Mouse (Mus musculus) limb, embryonic 14.5 days (tissue): Measurements from ENCODE around the gene Ankrd65. TPM values are rescaled to one million over a fixed set of nuclear protein-coding genes. Genes with fewer than 3 reads are reported as not detected.

Experiments used
- ATAC-seq: fragments of 200-750 bp; cut with Nextera tagmentation; 2 replicates; pipeline ENCODE4 v1.8.0; 2017; ENCODE audit warnings: low read depth, moderate number of reproducible peaks, moderate TSS enrichment; ENCODE audit not compliant: low FRiP score
- DNase-seq: peaks from one replicate; pipeline ENCODE4 v3.0.0-alpha.2; 2015; ENCODE audit warnings: low spot score
- H3K27ac ChIP-seq: fragments of 300-500 bp; sonication (generic); replicated peaks from 2 replicates; pipeline ENCODE4 v1.5.1; 2014; ENCODE audit warnings: low read depth, mild to moderate bottlenecking, low read length, moderate library complexity, mixed read lengths
- H3K27me3 ChIP-seq: fragments of 300-500 bp; sonication (generic); 2 replicates; pipeline ENCODE4 v1.6.1; 2014; ENCODE audit warnings: low read length, mixed read lengths; ENCODE audit not compliant: control insufficient read depth, insufficient read depth
- H3K36me3 ChIP-seq: fragments of 300-500 bp; sonication (generic); 2 replicates; pipeline ENCODE4 v1.6.1; 2014; ENCODE audit warnings: mild to moderate bottlenecking, low read length, moderate library complexity, mixed read lengths; ENCODE audit not compliant: control insufficient read depth, insufficient read depth
- H3K4me1 ChIP-seq: fragments of 300-500 bp; sonication (generic); 2 replicates; pipeline ENCODE4 v1.6.1; 2014; ENCODE audit warnings: antibody characterized with exemption, low read length, mixed read lengths; ENCODE audit not compliant: control insufficient read depth, insufficient read depth
- H3K4me2 ChIP-seq: fragments of 300-500 bp; sonication (generic); replicated peaks from 2 replicates; pipeline ENCODE4 v1.6.1; 2014; ENCODE audit warnings: low read depth, mild to moderate bottlenecking, low read length, moderate library complexity; ENCODE audit not compliant: severe bottlenecking
- H3K4me3 ChIP-seq: fragments of 300-500 bp; sonication (generic); replicated peaks from 2 replicates; pipeline ENCODE4 v1.5.1; 2014; ENCODE audit warnings: low read length
- H3K9ac ChIP-seq: fragments of 300-500 bp; sonication (generic); 2 replicates; pipeline ENCODE4 v1.6.1; 2014; ENCODE audit warnings: mild to moderate bottlenecking, low read depth, low read length, moderate library complexity; ENCODE audit not compliant: severe bottlenecking
- H3K9me3 ChIP-seq: fragments of 300-500 bp; sonication (generic); 2 replicates; pipeline ENCODE4 v1.6.1; 2016; ENCODE audit warnings: low read length; ENCODE audit not compliant: control insufficient read depth
- POLR2A ChIP-seq: fragments of 200-500 bp; IDR thresholded peaks from 2 replicates; pipeline ENCODE4 v1.8.0; 2012; ENCODE audit warnings: inconsistent platforms, mild to moderate bottlenecking, moderate library complexity, borderline replicate concordance; ENCODE audit not compliant: insufficient read depth, insufficient read length; ENCODE audit errors: extremely low read depth
- WGBS: fragments of 180-500 bp; shearing (Covaris S2); extraction: QIAGEN DNeasy Blood & Tissue Kit; methylation state at CpG from one replicate; pipeline ENCODE4 v1.1.7; 2014; 5-methylcytosine and 5-hydroxymethylcytosine counted together
- microRNA-seq: library from miRNA; unstranded; fragments of <30 nt; microRNA quantifications from one replicate; pipeline ENCODE4, GENCODE M21; 2016
- polyA plus RNA-seq, 2 experiments: library from polyadenylated mRNA; depleted of rRNA in 1 of 2; stranded (reverse) in 1 of 2; unstranded in 1 of 2; fragments of >200 nt; fragmentation: Nextera tagmentation in 1 of 2; extraction: Ambion mirVana in 1 of 2; gene quantifications; 2 replicates each; pipeline versions ENCODE4 v1.2.1 to v1.2.3; 2012 to 2014

Gene Ankrd65
- polyA plus RNA-seq, 2 experiments = not detected

- ATAC-seq = peak; percentile 92
Observed at GRCm38 (mm10) chr4:155846871-155847578, 56.8 kb downstream of the Ankrd65 start, which contains the start of gene Dvl1. Dvl1 (plus strand) TSS chr4:155847402.

GRCm38 (mm10) chr4:155847591-155848352, 57.5 kb downstream of the Ankrd65 start:
- TF ChIP-seq POLR2A = no peak
- no peaks in the 10 kb centered on the region for H3K27me3 ChIP-seq
- peak overlapping the region; percentile 92 for H3K4me2 ChIP-seq
- DNase-seq (no peak), ATAC-seq (no peak; the same call in none of the 2 replicates)
- peaks cover 16% of the 10 kb centered on the region for H3K36me3 ChIP-seq
- 0 out of 2 replicates have a peak overlapping the region, but pooled peaks have one; percentile 38 for H3K27ac ChIP-seq
- H3K4me1 ChIP-seq = peaks cover 12% of the 10 kb centered on the region; the same call in 1 of the 2 replicates
- no peaks in the 10 kb centered on the region for H3K9me3 ChIP-seq
- peak overlapping the region; percentile 76 for H3K9ac ChIP-seq
- H3K4me3 ChIP-seq = peak overlapping the region; percentile 76
- WGBS = 3% methylated on average over 41 of the region's 69 CpGs

More at GRCm38 (mm10) chr4:155846871-155847578, 56.8 kb downstream of the Ankrd65 start, which contains the start of gene Dvl1:
- TF ChIP-seq POLR2A = 0 out of 2 replicates have a peak, but pooled peaks have one; percentile 53
- H3K9ac ChIP-seq = peak within 1 kb of the TSS; percentile 76
- 3% methylated on average over 47 of the region's 65 CpGs for WGBS
- no peaks in the 10 kb centered on the region for H3K27me3 ChIP-seq
- H3K36me3 ChIP-seq = peaks cover 16% of the 10 kb centered on the region
- peak within 1 kb of the TSS; percentile 92 for H3K4me2 ChIP-seq
- H3K4me3 ChIP-seq = peak within 1 kb of the TSS; percentile 76
- DNase-seq = peak; percentile 82
- H3K4me1 ChIP-seq = peaks cover 12% of the 10 kb centered on the region; the same call in 1 of the 2 replicates
- no peaks in the 10 kb centered on the region for H3K9me3 ChIP-seq
- 0 out of 2 replicates have a peak within 1 kb of the TSS, but pooled peaks have one; percentile 38 for H3K27ac ChIP-seq

- Histone ChIP-seq H3K4me1 (peaks cover 12% of the 10 kb centered on the region; the same call in 1 of the 2 replicates), H3K27me3 (no peaks in the 10 kb centered on the region), H3K4me2 (peak overlapping the region; percentile 92), H3K27ac (no peak overlapping the region), H3K4me3 (peak overlapping the region; percentile 76), H3K9ac (peak overlapping the region; percentile 29; the same call in 1 of the 2 replicates), H3K9me3 (no peaks in the 10 kb centered on the region), H3K36me3 (peaks cover 9% of the 10 kb centered on the region)
- ATAC-seq (no peak), DNase-seq (no peak)
- WGBS = 66% methylated on average over 7 of the region's 7 CpGs
- no peak for TF ChIP-seq POLR2A
Observed at GRCm38 (mm10) chr4:155848434-155849095, 58.3 kb downstream of the Ankrd65 start.

Small RNA genes within 50 kb of the gene (microRNA-seq; reads per million reads assigned to microRNA genes)
- gene Gm27743 = not detected

Other genes with a start within 250 kb of the Ankrd65 start
- 78.8 and 91.2 TPM in 2 replicates for gene Nadk, start 228.1 kb upstream of the Ankrd65 start, polyA plus RNA-seq (2012; rRNA removed)
- gene Nadk, start 228.1 kb upstream of the Ankrd65 start, polyA plus RNA-seq (2014; fragmentation: Nextera tagmentation; extraction: Ambion mirVana) = 87.9 and 97.1 TPM in 2 replicates
- 10.9 and 13.8 TPM in 2 replicates for gene Slc35e2, start 189.0 kb upstream of the Ankrd65 start, polyA plus RNA-seq (2012; rRNA removed)
- gene Slc35e2, start 189.0 kb upstream of the Ankrd65 start, polyA plus RNA-seq (2014; fragmentation: Nextera tagmentation; extraction: Ambion mirVana) = 8.5 and 10.8 TPM in 2 replicates
- gene Cdk11b, start 165.6 kb upstream of the Ankrd65 start, polyA plus RNA-seq (2012; rRNA removed) = 45.3 and 65.6 TPM in 2 replicates
- 53.9 and 60.1 TPM in 2 replicates for gene Cdk11b, start 165.6 kb upstream of the Ankrd65 start, polyA plus RNA-seq (2014; fragmentation: Nextera tagmentation; extraction: Ambion mirVana)
- not detected in 2 replicates for gene Gm10563, start 145.0 kb upstream of the Ankrd65 start, polyA plus RNA-seq (2012; rRNA removed)
- not detected in 2 replicates for gene Gm10563, start 145.0 kb upstream of the Ankrd65 start, polyA plus RNA-seq (2014; fragmentation: Nextera tagmentation; extraction: Ambion mirVana)
- gene Mmp23, start 137.1 kb upstream of the Ankrd65 start, polyA plus RNA-seq (2012; rRNA removed) = 34.7 and 42.7 TPM in 2 replicates
- gene Mmp23, start 137.1 kb upstream of the Ankrd65 start, polyA plus RNA-seq (2014; fragmentation: Nextera tagmentation; extraction: Ambion mirVana) = 17.3 and 19.8 TPM in 2 replicates
- 77.4 and 97.5 TPM in 2 replicates for gene Mib2, start 121.2 kb upstream of the Ankrd65 start, polyA plus RNA-seq (2012; rRNA removed)
- gene Mib2, start 121.2 kb upstream of the Ankrd65 start, polyA plus RNA-seq (2014; fragmentation: Nextera tagmentation; extraction: Ambion mirVana) = 29.5 and 32.1 TPM in 2 replicates
- 31.0 and 46.5 TPM in 2 replicates for gene Fndc10, start 96.1 kb upstream of the Ankrd65 start, polyA plus RNA-seq (2012; rRNA removed)
- gene Fndc10, start 96.1 kb upstream of the Ankrd65 start, polyA plus RNA-seq (2014; fragmentation: Nextera tagmentation; extraction: Ambion mirVana) = 8.1 and 9.4 TPM in 2 replicates
- 105 and 115 TPM in 2 replicates for gene Ssu72, start 85.6 kb upstream of the Ankrd65 start, polyA plus RNA-seq (2012; rRNA removed)
- gene Ssu72, start 85.6 kb upstream of the Ankrd65 start, polyA plus RNA-seq (2014; fragmentation: Nextera tagmentation; extraction: Ambion mirVana) = 131 and 135 TPM in 2 replicates
- 3.7 and 4.0 TPM in 2 replicates for gene Tmem240, start 55.6 kb upstream of the Ankrd65 start, polyA plus RNA-seq (2012; rRNA removed)
- 0.88 and 1.1 TPM in 2 replicates for gene Tmem240, start 55.6 kb upstream of the Ankrd65 start, polyA plus RNA-seq (2014; fragmentation: Nextera tagmentation; extraction: Ambion mirVana)
- 117 and 135 TPM in 2 replicates for gene Atad3a, start 29.3 kb upstream of the Ankrd65 start, polyA plus RNA-seq (2012; rRNA removed)
- 84.8 and 85.2 TPM in 2 replicates for gene Atad3a, start 29.3 kb upstream of the Ankrd65 start, polyA plus RNA-seq (2014; fragmentation: Nextera tagmentation; extraction: Ambion mirVana)
- 12.4 and 14.9 TPM in 2 replicates for gene Vwa1, start 15.7 kb upstream of the Ankrd65 start, polyA plus RNA-seq (2012; rRNA removed)
- gene Vwa1, start 15.7 kb upstream of the Ankrd65 start, polyA plus RNA-seq (2014; fragmentation: Nextera tagmentation; extraction: Ambion mirVana) = 11.9 and 13.9 TPM in 2 replicates
- 2.0 and 2.6 TPM in 2 replicates for gene Tmem88b, start 4.6 kb upstream of the Ankrd65 start, polyA plus RNA-seq (2012; rRNA removed)
- 0.48 and 0.67 TPM in 2 replicates for gene Tmem88b, start 4.6 kb upstream of the Ankrd65 start, polyA plus RNA-seq (2014; fragmentation: Nextera tagmentation; extraction: Ambion mirVana)
- 72.2 and 97.5 TPM in 2 replicates for gene Mrpl20, start 12.4 kb downstream of the Ankrd65 start, polyA plus RNA-seq (2012; rRNA removed)
- 199 and 215 TPM in 2 replicates for gene Mrpl20, start 12.4 kb downstream of the Ankrd65 start, polyA plus RNA-seq (2014; fragmentation: Nextera tagmentation; extraction: Ambion mirVana)
- gene Ccnl2, start 22.1 kb downstream of the Ankrd65 start, polyA plus RNA-seq (2012; rRNA removed) = 273 and 304 TPM in 2 replicates
- gene Ccnl2, start 22.1 kb downstream of the Ankrd65 start, polyA plus RNA-seq (2014; fragmentation: Nextera tagmentation; extraction: Ambion mirVana) = 190 and 199 TPM in 2 replicates
- gene Aurkaip1, start 40.8 kb downstream of the Ankrd65 start, polyA plus RNA-seq (2012; rRNA removed) = 112 and 114 TPM in 2 replicates
- gene Aurkaip1, start 40.8 kb downstream of the Ankrd65 start, polyA plus RNA-seq (2014; fragmentation: Nextera tagmentation; extraction: Ambion mirVana) = 126 and 129 TPM in 2 replicates
- 218 and 302 TPM in 2 replicates for gene Mxra8, start 49.2 kb downstream of the Ankrd65 start, polyA plus RNA-seq (2012; rRNA removed)
- 109 and 120 TPM in 2 replicates for gene Mxra8, start 49.2 kb downstream of the Ankrd65 start, polyA plus RNA-seq (2014; fragmentation: Nextera tagmentation; extraction: Ambion mirVana)
- gene Dvl1, start 57.0 kb downstream of the Ankrd65 start, polyA plus RNA-seq (2012; rRNA removed) = 92.9 and 131 TPM in 2 replicates
- gene Dvl1, start 57.0 kb downstream of the Ankrd65 start, polyA plus RNA-seq (2014; fragmentation: Nextera tagmentation; extraction: Ambion mirVana) = 17.4 and 18.8 TPM in 2 replicates
- 0.31 and 0.51 TPM in 2 replicates for gene Tas1r3, start 72.9 kb downstream of the Ankrd65 start, polyA plus RNA-seq (2012; rRNA removed)
- gene Tas1r3, start 72.9 kb downstream of the Ankrd65 start, polyA plus RNA-seq (2014; fragmentation: Nextera tagmentation; extraction: Ambion mirVana) = 0.32 and 0.37 TPM in 2 replicates
- gene Cptp, start 79.0 kb downstream of the Ankrd65 start, polyA plus RNA-seq (2012; rRNA removed) = 15.0 and 20.5 TPM in 2 replicates
- 16.3 and 19.2 TPM in 2 replicates for gene Cptp, start 79.0 kb downstream of the Ankrd65 start, polyA plus RNA-seq (2014; fragmentation: Nextera tagmentation; extraction: Ambion mirVana)
- gene Ints11, start 79.1 kb downstream of the Ankrd65 start, polyA plus RNA-seq (2012; rRNA removed) = 57.4 and 60.7 TPM in 2 replicates
- gene Ints11, start 79.1 kb downstream of the Ankrd65 start, polyA plus RNA-seq (2014; fragmentation: Nextera tagmentation; extraction: Ambion mirVana) = 63.7 and 75.4 TPM in 2 replicates
- gene Pusl1, start 101.3 kb downstream of the Ankrd65 start, polyA plus RNA-seq (2012; rRNA removed) = 95.7 and 125 TPM in 2 replicates
- gene Pusl1, start 101.3 kb downstream of the Ankrd65 start, polyA plus RNA-seq (2014; fragmentation: Nextera tagmentation; extraction: Ambion mirVana) = 54.9 and 57.2 TPM in 2 replicates
- gene Acap3, start 101.4 kb downstream of the Ankrd65 start, polyA plus RNA-seq (2012; rRNA removed) = 33.8 and 41.6 TPM in 2 replicates
- 19.8 and 22.6 TPM in 2 replicates for gene Acap3, start 101.4 kb downstream of the Ankrd65 start, polyA plus RNA-seq (2014; fragmentation: Nextera tagmentation; extraction: Ambion mirVana)
- 106 and 117 TPM in 2 replicates for gene Ube2j2, start 153.4 kb downstream of the Ankrd65 start, polyA plus RNA-seq (2012; rRNA removed)
- 122 and 126 TPM in 2 replicates for gene Ube2j2, start 153.4 kb downstream of the Ankrd65 start, polyA plus RNA-seq (2014; fragmentation: Nextera tagmentation; extraction: Ambion mirVana)
- gene C1qtnf12, start 171.9 kb downstream of the Ankrd65 start, polyA plus RNA-seq (2012; rRNA removed) = 37.0 and 44.3 TPM in 2 replicates
- gene C1qtnf12, start 171.9 kb downstream of the Ankrd65 start, polyA plus RNA-seq (2014; fragmentation: Nextera tagmentation; extraction: Ambion mirVana) = 52.3 and 56.6 TPM in 2 replicates
- gene B3galt6, start 202.2 kb downstream of the Ankrd65 start, polyA plus RNA-seq (2012; rRNA removed) = 11.3 and 15.2 TPM in 2 replicates
- gene B3galt6, start 202.2 kb downstream of the Ankrd65 start, polyA plus RNA-seq (2014; fragmentation: Nextera tagmentation; extraction: Ambion mirVana) = 17.0 and 18.8 TPM in 2 replicates
- 52.4 and 74.5 TPM in 2 replicates for gene Sdf4, start 202.4 kb downstream of the Ankrd65 start, polyA plus RNA-seq (2012; rRNA removed)
- 171 TPM in 2 replicates for gene Sdf4, start 202.4 kb downstream of the Ankrd65 start, polyA plus RNA-seq (2014; fragmentation: Nextera tagmentation; extraction: Ambion mirVana)
- 4.8 and 5.8 TPM in 2 replicates for gene Tnfrsf4, start 223.4 kb downstream of the Ankrd65 start, polyA plus RNA-seq (2012; rRNA removed)
- 0.58 and 0.65 TPM in 2 replicates for gene Tnfrsf4, start 223.4 kb downstream of the Ankrd65 start, polyA plus RNA-seq (2014; fragmentation: Nextera tagmentation; extraction: Ambion mirVana)
- gene Tnfrsf18, start 235.7 kb downstream of the Ankrd65 start, polyA plus RNA-seq (2012; rRNA removed) = 1.9 TPM in 2 replicates
- gene Tnfrsf18, start 235.7 kb downstream of the Ankrd65 start, polyA plus RNA-seq (2014; fragmentation: Nextera tagmentation; extraction: Ambion mirVana) = 3.7 and 4.7 TPM in 2 replicates